Mouse (Mus musculus) limb, embryonic 14.5 days (tissue): ENCODE measurements around the gene Plod3. TPM values are rescaled to one million over a fixed set of nuclear protein-coding genes. Genes with fewer than 3 reads are reported as not detected.
A peak's percentile ranks its signal among the peaks of the same experiment; 100 is the strongest.

Source experiments
- ATAC-seq: fragments of 200-750 bp; cut with Nextera tagmentation; 2 replicates; pipeline ENCODE4 v1.8.0; 2017; ENCODE audit warnings: low read depth, moderate number of reproducible peaks, moderate TSS enrichment; ENCODE audit not compliant: low FRiP score
- DNase-seq: peaks from one replicate; pipeline ENCODE4 v3.0.0-alpha.2; 2015; ENCODE audit warnings: low spot score
- H3K27ac ChIP-seq: fragments of 300-500 bp; sonication (generic); replicated peaks from 2 replicates; pipeline ENCODE4 v1.5.1; 2014; ENCODE audit warnings: low read depth, mild to moderate bottlenecking, low read length, moderate library complexity, mixed read lengths
- H3K27me3 ChIP-seq: fragments of 300-500 bp; sonication (generic); 2 replicates; pipeline ENCODE4 v1.6.1; 2014; ENCODE audit warnings: low read length, mixed read lengths; ENCODE audit not compliant: control insufficient read depth, insufficient read depth
- H3K36me3 ChIP-seq: fragments of 300-500 bp; sonication (generic); 2 replicates; pipeline ENCODE4 v1.6.1; 2014; ENCODE audit warnings: mild to moderate bottlenecking, low read length, moderate library complexity, mixed read lengths; ENCODE audit not compliant: control insufficient read depth, insufficient read depth
- H3K4me1 ChIP-seq: fragments of 300-500 bp; sonication (generic); 2 replicates; pipeline ENCODE4 v1.6.1; 2014; ENCODE audit warnings: antibody characterized with exemption, low read length, mixed read lengths; ENCODE audit not compliant: control insufficient read depth, insufficient read depth
- H3K4me2 ChIP-seq: fragments of 300-500 bp; sonication (generic); replicated peaks from 2 replicates; pipeline ENCODE4 v1.6.1; 2014; ENCODE audit warnings: low read depth, mild to moderate bottlenecking, low read length, moderate library complexity; ENCODE audit not compliant: severe bottlenecking
- H3K4me3 ChIP-seq: fragments of 300-500 bp; sonication (generic); replicated peaks from 2 replicates; pipeline ENCODE4 v1.5.1; 2014; ENCODE audit warnings: low read length
- H3K9ac ChIP-seq: fragments of 300-500 bp; sonication (generic); 2 replicates; pipeline ENCODE4 v1.6.1; 2014; ENCODE audit warnings: mild to moderate bottlenecking, low read depth, low read length, moderate library complexity; ENCODE audit not compliant: severe bottlenecking
- H3K9me3 ChIP-seq: fragments of 300-500 bp; sonication (generic); 2 replicates; pipeline ENCODE4 v1.6.1; 2016; ENCODE audit warnings: low read length; ENCODE audit not compliant: control insufficient read depth
- POLR2A ChIP-seq: fragments of 200-500 bp; IDR thresholded peaks from 2 replicates; pipeline ENCODE4 v1.8.0; 2012; ENCODE audit warnings: inconsistent platforms, mild to moderate bottlenecking, moderate library complexity, borderline replicate concordance; ENCODE audit not compliant: insufficient read depth, insufficient read length; ENCODE audit errors: extremely low read depth
- WGBS: fragments of 180-500 bp; shearing (Covaris S2); extraction: QIAGEN DNeasy Blood & Tissue Kit; methylation state at CpG from one replicate; pipeline ENCODE4 v1.1.7; 2014; 5-methylcytosine and 5-hydroxymethylcytosine counted together
- polyA plus RNA-seq, 2 experiments: library from polyadenylated mRNA; depleted of rRNA in 1 of 2; stranded (reverse) in 1 of 2; unstranded in 1 of 2; fragments of >200 nt; fragmentation: Nextera tagmentation in 1 of 2; extraction: Ambion mirVana in 1 of 2; gene quantifications; 2 replicates each; pipeline versions ENCODE4 v1.2.1 to v1.2.3; 2012 to 2014

Plod3 gene
- polyA plus RNA-seq, 2 experiments, result 54.0 to 114 TPM

GRCm38 (mm10) chr5:137032641-137033074, 45.8 kb downstream of the Plod3 start:
- Histone ChIP-seq H3K4me1 (peaks cover 21% of the 10 kb centered on the region), H3K36me3 (peaks cover 24% of the 10 kb centered on the region), H3K27me3 (peaks cover 53% of the 10 kb centered on the region), H3K27ac (no peak overlapping the region), H3K9me3 (no peaks in the 10 kb centered on the region), H3K4me3 (peak overlapping the region; percentile 43), H3K4me2 (peak overlapping the region; percentile 99), H3K9ac (no peak overlapping the region)
- under 1% methylated on average over 20 of the region's 49 CpGs for WGBS
- peak; percentile 75 for ATAC-seq
- TF ChIP-seq POLR2A, result no peak
- peak; percentile 83 for DNase-seq

DNA sequence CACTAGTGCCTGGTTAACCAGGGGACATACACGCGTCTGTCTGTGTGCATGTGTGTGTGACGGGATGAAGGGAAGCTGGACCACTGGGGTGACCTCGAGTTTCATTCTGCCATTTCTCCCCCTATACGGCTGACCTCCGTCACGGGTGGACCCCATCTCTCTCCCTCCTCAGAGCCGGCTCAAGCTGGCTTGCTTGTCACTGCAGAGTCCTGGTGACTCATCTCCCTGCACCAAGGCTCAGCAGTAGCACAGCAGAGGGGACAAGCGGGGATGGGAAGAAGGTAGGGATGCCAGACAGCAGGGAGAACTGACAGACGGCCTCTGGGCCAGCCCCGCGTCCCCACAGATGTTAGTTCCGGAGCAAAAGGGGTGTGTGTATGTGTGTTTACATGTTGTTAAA, 49.4 kb downstream of the Plod3 start:
- no peak for TF ChIP-seq POLR2A

GRCm38 (mm10) chr5:137039453-137039852, 52.6 kb downstream of the Plod3 start:
- no peak overlapping the region for H3K9ac ChIP-seq
- peaks cover 70% of the 10 kb centered on the region for H3K36me3 ChIP-seq
- H3K9me3 ChIP-seq, result no peaks in the 10 kb centered on the region
- no peaks in the 10 kb centered on the region for H3K27me3 ChIP-seq
- WGBS, result 92% methylated on average over 10 of the region's 10 CpGs
- ATAC-seq (no peak), DNase-seq (no peak)
- H3K27ac ChIP-seq, result no peak overlapping the region
- H3K4me1 ChIP-seq, result no peaks in the 10 kb centered on the region
- H3K4me3 ChIP-seq, result no peak overlapping the region
- H3K4me2 ChIP-seq, result no peak overlapping the region
- TF ChIP-seq POLR2A, result no peak

More for the DNA sequence above, 49.4 kb downstream of the Plod3 start:
- no peak for DNase-seq
- Histone ChIP-seq H3K4me3 (no peak overlapping the region), H3K9ac (no peak overlapping the region), H3K27ac (no peak overlapping the region), H3K27me3 (peaks cover 19% of the 10 kb centered on the region), H3K36me3 (peaks cover 55% of the 10 kb centered on the region), H3K4me1 (peaks cover 12% of the 10 kb centered on the region), H3K4me2 (no peak overlapping the region), H3K9me3 (no peaks in the 10 kb centered on the region)
- 86% methylated on average over 13 of the region's 13 CpGs for WGBS
- no peak for ATAC-seq

- Histone ChIP-seq H3K9me3 (no peaks in the 10 kb centered on the region), H3K9ac (no peak overlapping the region), H3K36me3 (peaks cover 58% of the 10 kb centered on the region), H3K4me1 (peaks cover 5% of the 10 kb centered on the region), H3K27ac (no peak overlapping the region), H3K27me3 (no peaks in the 10 kb centered on the region), H3K4me3 (no peak overlapping the region), H3K4me2 (no peak overlapping the region)
- no peak for TF ChIP-seq POLR2A
- ATAC-seq (no peak), DNase-seq (no peak)
- WGBS, result 86% methylated on average over 10 of the region's 10 CpGs
These were observed 54.6 kb downstream of the Plod3 start for GRCm38 (mm10) chr5:137041442-137041841.

DNA sequence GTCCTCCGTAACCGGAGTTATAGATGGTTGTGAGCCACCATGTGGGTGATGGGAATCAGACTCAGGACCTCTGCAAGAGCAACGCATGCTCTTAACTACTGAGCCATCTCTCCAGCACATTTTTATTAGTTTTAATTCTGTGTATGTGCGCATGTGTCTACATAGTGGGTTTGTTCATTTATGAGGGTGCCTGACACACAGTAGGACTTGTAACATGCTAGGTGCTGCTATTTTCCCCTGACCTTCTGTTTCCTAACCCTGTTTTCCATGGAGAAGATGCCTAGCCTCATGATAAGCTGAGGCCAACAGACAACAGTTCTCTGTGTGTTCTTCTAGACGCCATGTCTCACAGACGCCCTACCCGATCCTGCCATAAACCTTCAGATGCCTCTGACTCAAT, 57.2 kb downstream of the Plod3 start:
- peaks cover 5% of the 10 kb centered on the region for H3K4me1 ChIP-seq
- no peak overlapping the region for H3K9ac ChIP-seq
- WGBS, result 96% methylated on average over 7 of the region's 7 CpGs
- no peaks in the 10 kb centered on the region for H3K27me3 ChIP-seq
- H3K27ac ChIP-seq, result no peak overlapping the region
- DNase-seq (no peak), ATAC-seq (no peak)
- no peaks in the 10 kb centered on the region for H3K9me3 ChIP-seq
- H3K36me3 ChIP-seq, result peaks cover 34% of the 10 kb centered on the region
- no peak overlapping the region for H3K4me3 ChIP-seq
- no peak for TF ChIP-seq POLR2A
- H3K4me2 ChIP-seq, result no peak overlapping the region
